Mouse (Mus musculus) layer of hippocampus, adult 9-11 months (tissue): ENCODE data around the gene Enthd1.
"Not testable (repeated sequence)": the region's sequence is repeated elsewhere in the genome, so short reads cannot be mapped to it uniquely, and the experiment has no call there.

Source experiments
- DNase-seq: peaks from one replicate; pipeline ENCODE4 v3.0.0; 2022

The Enthd1 gene

GRCm38 (mm10) chr15:80532281-80533072, 32.5 kb downstream of the Enthd1 start:
- DNase-seq, result no peak

GRCm38 (mm10) chr15:80531026-80531425, 33.9 kb downstream of the Enthd1 start:
- peak; percentile 24 for DNase-seq

GRCm38 (mm10) chr15:80529955-80530869, 34.7 kb downstream of the Enthd1 start:
- DNase-seq, result peak; percentile 57

- DNase-seq, result no peak
Observed at GRCm38 (mm10) chr15:80521661-80522388, 43.1 kb downstream of the Enthd1 start.

GRCm38 (mm10) chr15:80519931-80520330, 45.0 kb downstream of the Enthd1 start:
- DNase-seq, result no peak

GRCm38 (mm10) chr15:80518567-80519223, 46.3 kb downstream of the Enthd1 start:
- DNase-seq, result no peak

GRCm38 (mm10) chr15:80517996-80518395, 47.0 kb downstream of the Enthd1 start:
- DNase-seq, result peak; percentile 67

- DNase-seq, result no peak
Observed at GRCm38 (mm10) chr15:80516525-80516924, 48.4 kb downstream of the Enthd1 start.

GRCm38 (mm10) chr15:80505086-80505485, 59.9 kb downstream of the Enthd1 start:
- DNase-seq, result no peak

GRCm38 (mm10) chr15:80503155-80503554, 61.8 kb downstream of the Enthd1 start:
- not testable (repeated sequence) for DNase-seq

GRCm38 (mm10) chr15:80502741-80503140, 62.2 kb downstream of the Enthd1 start:
- DNase-seq, result no peak

- peak; percentile 14 for DNase-seq
Observed at GRCm38 (mm10) chr15:80501106-80502096, 63.6 kb downstream of the Enthd1 start.

- DNase-seq, result peak; percentile 76
Observed at GRCm38 (mm10) chr15:80500426-80500825, 64.5 kb downstream of the Enthd1 start.

- not testable (repeated sequence) for DNase-seq
Observed at GRCm38 (mm10) chr15:80497733-80498132, 67.2 kb downstream of the Enthd1 start.

- DNase-seq, result no peak
Observed at GRCm38 (mm10) chr15:80491505-80491904, 73.5 kb downstream of the Enthd1 start.

GRCm38 (mm10) chr15:80490151-80490550, 74.8 kb downstream of the Enthd1 start:
- no peak for DNase-seq

GRCm38 (mm10) chr15:80488658-80489057, 76.3 kb downstream of the Enthd1 start:
- DNase-seq, result no peak

- no peak for DNase-seq
Observed at GRCm38 (mm10) chr15:80485601-80486000, 79.4 kb downstream of the Enthd1 start.

GRCm38 (mm10) chr15:80483041-80483705, 81.8 kb downstream of the Enthd1 start:
- DNase-seq, result peak; percentile 8

GRCm38 (mm10) chr15:80482348-80482747, 82.6 kb downstream of the Enthd1 start:
- no peak for DNase-seq
